Mouse (Mus musculus) neural tube, embryonic 12.5 days (tissue): ENCODE measurements around the gene Slc1a3. TPM values are rescaled to one million over a fixed set of nuclear protein-coding genes. Genes with fewer than 3 reads are reported as not detected.
"Not testable (repeated sequence)": the region's sequence is repeated elsewhere in the genome, so short reads cannot be mapped to it uniquely, and the experiment has no call there.

ENCODE experiments used
- ATAC-seq: fragments of 200-750 bp; cut with Nextera tagmentation; 2 replicates; pipeline ENCODE4 v1.8.0; 2017; ENCODE audit warnings: low read depth, mild to moderate bottlenecking, moderate TSS enrichment, moderate library complexity; ENCODE audit not compliant: low FRiP score
- H3K27ac ChIP-seq: fragments of 300-500 bp; sonication (generic); 2 replicates; pipeline ENCODE4 v1.5.1; 2016
- H3K27me3 ChIP-seq: fragments of 300-500 bp; sonication (generic); replicated peaks from 2 replicates; pipeline ENCODE4 v1.6.1; 2016; ENCODE audit warnings: mild to moderate bottlenecking
- H3K36me3 ChIP-seq: fragments of 300-500 bp; sonication (generic); 2 replicates; pipeline ENCODE4 v1.6.1; 2016; ENCODE audit warnings: mild to moderate bottlenecking
- H3K4me1 ChIP-seq: fragments of 300-500 bp; sonication (generic); 2 replicates; pipeline ENCODE4 v1.6.1; 2016
- H3K4me2 ChIP-seq: fragments of 300-500 bp; sonication (generic); replicated peaks from 2 replicates; pipeline ENCODE4 v1.6.1; 2016; ENCODE audit warnings: mild to moderate bottlenecking
- H3K4me3 ChIP-seq: fragments of 300-500 bp; sonication (generic); 2 replicates; pipeline ENCODE4 v1.5.1; 2016
- H3K9ac ChIP-seq: fragments of 300-500 bp; sonication (generic); 2 replicates; pipeline ENCODE4 v1.6.1; 2016; ENCODE audit warnings: mild to moderate bottlenecking
- H3K9me3 ChIP-seq: fragments of 300-500 bp; sonication (generic); 2 replicates; pipeline ENCODE4 v1.6.1; 2016; ENCODE audit warnings: mild to moderate bottlenecking
- whole genome bisulfite sequencing: fragments of 180-500 bp; shearing (Covaris S2); methylation state at CpG from one replicate; pipeline ENCODE4 v1.1.7; 2016; 5-methylcytosine and 5-hydroxymethylcytosine counted together
- polyA plus RNA-seq: library from polyadenylated mRNA; unstranded; fragments of >200 nt; fragmentation: Nextera tagmentation; extraction: Ambion mirVana; gene quantifications from 2 replicates; pipeline ENCODE4 v1.2.1, GENCODE M21; 2016

Slc1a3 gene
- polyA plus RNA-seq, 1 experiment from 2014 or later, result 85.3 TPM

DNA sequence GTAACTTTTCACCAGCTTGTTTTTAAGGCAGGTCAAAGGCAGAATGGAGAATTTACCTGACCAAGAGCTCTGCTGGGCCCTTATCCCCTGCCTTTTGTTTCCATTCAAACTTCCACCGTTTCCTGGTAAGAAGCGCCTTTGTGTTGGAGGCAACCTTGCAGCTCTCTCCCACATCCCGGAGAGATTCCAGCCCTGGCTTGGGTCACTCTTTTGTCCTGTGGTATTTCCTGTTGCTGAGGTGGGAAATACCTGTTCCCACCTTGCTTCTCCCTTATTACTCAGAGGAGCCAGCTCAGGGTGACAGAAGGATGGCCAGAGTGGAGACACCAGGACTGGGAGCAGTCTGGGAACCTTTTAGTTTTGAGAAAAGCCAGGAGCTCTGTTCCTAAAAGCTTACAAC lies 12.6 kb downstream of the Slc1a3 start:
- no peak for ATAC-seq
- 58% methylated on average over 3 of the region's 3 CpGs for WGBS
- Histone ChIP-seq H3K9me3 (no peaks in the 10 kb centered on the region), H3K27ac (no peak overlapping the region), H3K36me3 (no peaks in the 10 kb centered on the region; the same call in 1 of the 2 replicates), H3K27me3 (no peaks in the 10 kb centered on the region), H3K4me3 (no peak overlapping the region), H3K4me1 (no peaks in the 10 kb centered on the region), H3K9ac (no peak overlapping the region), H3K4me2 (no peak overlapping the region)

DNA sequence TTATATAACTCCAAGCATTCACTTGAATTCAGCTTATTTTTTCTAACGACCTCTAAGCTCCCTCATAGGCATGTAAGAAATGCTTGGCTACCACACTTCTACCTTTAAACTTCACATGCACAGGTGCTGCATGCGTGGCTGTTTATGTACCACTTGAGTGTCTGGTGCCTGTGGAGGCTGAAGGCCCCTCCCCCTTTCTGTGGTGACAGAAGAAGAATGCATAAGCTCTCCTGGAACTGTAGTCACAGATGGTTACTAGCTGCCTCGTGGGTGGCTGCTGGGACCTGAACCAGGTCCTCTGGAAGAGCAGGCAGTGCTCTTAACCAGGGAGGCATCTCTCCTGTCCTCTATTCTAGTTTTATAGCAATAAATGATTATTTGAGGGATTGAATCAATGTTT lies 13.1 kb downstream of the Slc1a3 start:
- Histone ChIP-seq H3K27me3 (no peaks in the 10 kb centered on the region), H3K4me2 (no peak overlapping the region), H3K4me3 (no peak overlapping the region), H3K9me3 (no peaks in the 10 kb centered on the region), H3K36me3 (no peaks in the 10 kb centered on the region; the same call in 1 of the 2 replicates), H3K27ac (no peak overlapping the region), H3K4me1 (no peaks in the 10 kb centered on the region), H3K9ac (no peak overlapping the region)
- 67% methylated on average over 3 of the region's 3 CpGs for WGBS
- ATAC-seq, result no peak

- not testable (repeated sequence) for ATAC-seq, H3K27me3 ChIP-seq
- WGBS, result 96% methylated on average over 6 of the region's 6 CpGs
Measured at GRCm38 (mm10) chr15:8690141-8690540, 20.4 kb downstream of the Slc1a3 start.

DNA sequence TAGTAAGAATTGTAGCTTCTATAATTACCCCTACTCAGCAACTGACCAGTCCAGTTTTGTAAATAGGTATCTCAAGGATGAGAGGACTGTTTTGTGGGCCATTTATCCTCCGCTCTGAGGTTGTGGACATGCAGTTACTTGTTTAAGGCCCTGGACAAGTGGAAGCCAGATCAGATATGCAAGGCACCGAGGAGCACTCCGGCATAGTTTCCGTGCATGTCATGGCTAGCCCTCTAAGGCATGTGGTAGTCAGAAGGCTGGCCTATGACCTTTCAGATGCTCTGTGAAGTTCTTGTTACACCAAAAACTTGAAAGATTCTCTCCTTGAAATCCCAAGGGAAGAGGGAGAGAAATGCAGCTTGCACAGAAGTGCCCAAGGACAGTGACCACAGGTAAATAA lies 23.7 kb downstream of the Slc1a3 start:
- Histone ChIP-seq H3K27me3 (no peaks in the 10 kb centered on the region), H3K4me1 (no peaks in the 10 kb centered on the region), H3K9me3 (no peaks in the 10 kb centered on the region), H3K9ac (no peak overlapping the region), H3K4me3 (no peak overlapping the region), H3K4me2 (no peak overlapping the region), H3K27ac (no peak overlapping the region), H3K36me3 (peaks cover 6% of the 10 kb centered on the region)
- WGBS, result 94% methylated on average over 4 of the region's 4 CpGs
- ATAC-seq, result no peak

More at GRCm38 (mm10) chr15:8690141-8690540, 20.4 kb downstream of the Slc1a3 start:
- not testable (repeated sequence) for H3K4me2 ChIP-seq, H3K4me1 ChIP-seq, H3K9ac ChIP-seq, H3K4me3 ChIP-seq, H3K36me3 ChIP-seq, H3K9me3 ChIP-seq, H3K27ac ChIP-seq

DNA sequence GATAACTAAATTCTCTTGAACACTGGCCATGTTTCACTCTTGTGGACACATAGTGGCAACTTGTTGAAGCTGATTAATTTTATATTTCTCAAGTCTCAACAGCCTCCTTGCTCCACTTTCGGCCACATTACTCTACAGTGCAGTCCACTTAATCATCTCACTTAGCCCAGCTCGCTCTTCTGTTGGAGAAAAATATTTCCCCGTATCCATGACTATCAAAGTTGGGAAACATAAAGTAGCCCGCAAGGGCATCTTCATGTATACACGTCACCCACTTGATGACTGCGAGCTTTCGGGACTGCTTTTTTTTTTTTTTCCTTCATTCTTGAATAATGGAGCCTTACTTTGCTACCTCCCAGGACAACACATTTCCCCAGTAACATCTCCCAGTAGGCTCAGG lies 25.1 kb downstream of the Slc1a3 start:
- Histone ChIP-seq H3K4me1 (no peaks in the 10 kb centered on the region), H3K4me2 (no peak overlapping the region), H3K4me3 (no peak overlapping the region), H3K27me3 (no peaks in the 10 kb centered on the region), H3K36me3 (peaks cover 6% of the 10 kb centered on the region), H3K9ac (no peak overlapping the region), H3K27ac (no peak overlapping the region), H3K9me3 (no peaks in the 10 kb centered on the region)
- ATAC-seq, result no peak
- WGBS, result 80% methylated on average over 7 of the region's 7 CpGs

- Histone ChIP-seq H3K27me3 (no peaks in the 10 kb centered on the region), H3K27ac (no peak overlapping the region), H3K4me2 (no peak overlapping the region), H3K36me3 (peaks cover 6% of the 10 kb centered on the region), H3K9ac (no peak overlapping the region), H3K4me3 (no peak overlapping the region), H3K9me3 (no peaks in the 10 kb centered on the region), H3K4me1 (no peaks in the 10 kb centered on the region)
- 96% methylated on average over 3 of the region's 3 CpGs for WGBS
- ATAC-seq, result no peak
Measured at GRCm38 (mm10) chr15:8684263-8684662, 26.3 kb downstream of the Slc1a3 start.

- no peak overlapping the region for H3K9ac ChIP-seq
- no peak overlapping the region for H3K27ac ChIP-seq
- no peak overlapping the region for H3K4me2 ChIP-seq
- H3K4me1 ChIP-seq, result no peaks in the 10 kb centered on the region
- 95% methylated on average over 3 of the region's 3 CpGs for WGBS
- ATAC-seq, result no peak
- H3K9me3 ChIP-seq, result no peaks in the 10 kb centered on the region
- peaks cover 6% of the 10 kb centered on the region for H3K36me3 ChIP-seq
- H3K4me3 ChIP-seq, result no peak overlapping the region
- no peaks in the 10 kb centered on the region for H3K27me3 ChIP-seq
Measured at GRCm38 (mm10) chr15:8682871-8683270, 27.7 kb downstream of the Slc1a3 start.

GRCm38 (mm10) chr15:8682421-8682820 lies 28.1 kb downstream of the Slc1a3 start:
- Histone ChIP-seq H3K9ac (no peak overlapping the region), H3K4me1 (no peaks in the 10 kb centered on the region), H3K27ac (no peak overlapping the region), H3K36me3 (peaks cover 2% of the 10 kb centered on the region), H3K4me2 (no peak overlapping the region), H3K4me3 (no peak overlapping the region), H3K27me3 (no peaks in the 10 kb centered on the region), H3K9me3 (no peaks in the 10 kb centered on the region)
- no peak for ATAC-seq
- 92% methylated on average over 9 of the region's 9 CpGs for WGBS

- no peak overlapping the region for H3K4me3 ChIP-seq
- H3K36me3 ChIP-seq, result no peaks in the 10 kb centered on the region; the same call in 1 of the 2 replicates
- H3K27me3 ChIP-seq, result no peaks in the 10 kb centered on the region
- H3K4me1 ChIP-seq, result no peaks in the 10 kb centered on the region
- H3K9me3 ChIP-seq, result no peaks in the 10 kb centered on the region
- WGBS, result 73% methylated on average over 7 of the region's 7 CpGs
- no peak overlapping the region for H3K9ac ChIP-seq
- no peak overlapping the region for H3K27ac ChIP-seq
- ATAC-seq, result no peak
- no peak overlapping the region for H3K4me2 ChIP-seq
Measured at GRCm38 (mm10) chr15:8681971-8682370, 28.6 kb downstream of the Slc1a3 start.

DNA sequence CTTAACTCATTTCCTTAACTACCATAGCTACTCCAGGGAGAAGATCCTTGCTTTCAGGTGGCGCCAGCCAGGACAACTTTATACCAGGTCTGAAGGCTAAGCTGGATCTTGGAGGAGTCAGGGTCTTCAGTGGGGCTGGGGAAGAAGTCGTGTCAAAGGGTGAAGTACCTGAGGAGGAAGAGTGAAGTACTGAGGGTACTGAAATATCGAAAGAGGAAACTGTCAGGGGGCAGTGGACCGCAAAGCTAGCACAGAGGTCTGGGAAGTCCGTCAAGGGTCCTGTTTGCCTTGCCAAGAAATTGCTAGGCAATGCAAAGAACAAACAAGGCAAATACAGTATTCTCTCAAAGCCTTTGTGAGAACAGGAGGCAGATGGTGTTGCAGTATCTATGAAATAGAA lies 29.6 kb downstream of the Slc1a3 start:
- H3K4me3 ChIP-seq, result no peak overlapping the region
- no peaks in the 10 kb centered on the region for H3K27me3 ChIP-seq
- WGBS, result 96% methylated on average over 5 of the region's 5 CpGs
- ATAC-seq, result no peak
- no peaks in the 10 kb centered on the region for H3K4me1 ChIP-seq
- no peak overlapping the region for H3K9ac ChIP-seq
- H3K9me3 ChIP-seq, result no peaks in the 10 kb centered on the region
- H3K36me3 ChIP-seq, result no peaks in the 10 kb centered on the region; the same call in 1 of the 2 replicates
- no peak overlapping the region for H3K27ac ChIP-seq
- H3K4me2 ChIP-seq, result no peak overlapping the region

- Histone ChIP-seq H3K27ac (no peak overlapping the region), H3K4me3 (no peak overlapping the region), H3K4me1 (no peaks in the 10 kb centered on the region), H3K9ac (no peak overlapping the region), H3K9me3 (no peaks in the 10 kb centered on the region), H3K4me2 (no peak overlapping the region), H3K36me3 (no peaks in the 10 kb centered on the region; the same call in 1 of the 2 replicates), H3K27me3 (no peaks in the 10 kb centered on the region)
- 95% methylated on average over 2 of the region's 2 CpGs for WGBS
- ATAC-seq, result no peak
Measured at GRCm38 (mm10) chr15:8676959-8677358, 33.6 kb downstream of the Slc1a3 start.

GRCm38 (mm10) chr15:8676211-8676691 lies 34.3 kb downstream of the Slc1a3 start:
- WGBS, result 78% methylated on average over 5 of the region's 5 CpGs
- no peak overlapping the region for H3K9ac ChIP-seq
- no peak overlapping the region for H3K4me2 ChIP-seq
- no peak overlapping the region for H3K4me3 ChIP-seq
- no peaks in the 10 kb centered on the region; the same call in 1 of the 2 replicates for H3K36me3 ChIP-seq
- no peak overlapping the region for H3K27ac ChIP-seq
- no peaks in the 10 kb centered on the region for H3K9me3 ChIP-seq
- no peaks in the 10 kb centered on the region for H3K4me1 ChIP-seq
- ATAC-seq, result no peak
- H3K27me3 ChIP-seq, result no peaks in the 10 kb centered on the region

- no peak for ATAC-seq
- Histone ChIP-seq H3K4me2 (no peak overlapping the region), H3K9me3 (no peaks in the 10 kb centered on the region), H3K4me1 (no peaks in the 10 kb centered on the region), H3K9ac (no peak overlapping the region), H3K27ac (no peak overlapping the region), H3K4me3 (no peak overlapping the region), H3K27me3 (no peaks in the 10 kb centered on the region), H3K36me3 (no peaks in the 10 kb centered on the region)
- 89% methylated on average over 4 of the region's 4 CpGs for WGBS
Measured at GRCm38 (mm10) chr15:8675616-8676015, 34.9 kb downstream of the Slc1a3 start.
